Mouse (Mus musculus): ENCODE measurements around the gene Sdhc. TPM values are rescaled to one million over a fixed set of nuclear protein-coding genes. Genes with fewer than 3 reads are reported as not detected.

Gene Sdhc
- total and polyA plus RNA-seq, 3 experiments = 87.5 to 205 (median 153) TPM

DNA sequence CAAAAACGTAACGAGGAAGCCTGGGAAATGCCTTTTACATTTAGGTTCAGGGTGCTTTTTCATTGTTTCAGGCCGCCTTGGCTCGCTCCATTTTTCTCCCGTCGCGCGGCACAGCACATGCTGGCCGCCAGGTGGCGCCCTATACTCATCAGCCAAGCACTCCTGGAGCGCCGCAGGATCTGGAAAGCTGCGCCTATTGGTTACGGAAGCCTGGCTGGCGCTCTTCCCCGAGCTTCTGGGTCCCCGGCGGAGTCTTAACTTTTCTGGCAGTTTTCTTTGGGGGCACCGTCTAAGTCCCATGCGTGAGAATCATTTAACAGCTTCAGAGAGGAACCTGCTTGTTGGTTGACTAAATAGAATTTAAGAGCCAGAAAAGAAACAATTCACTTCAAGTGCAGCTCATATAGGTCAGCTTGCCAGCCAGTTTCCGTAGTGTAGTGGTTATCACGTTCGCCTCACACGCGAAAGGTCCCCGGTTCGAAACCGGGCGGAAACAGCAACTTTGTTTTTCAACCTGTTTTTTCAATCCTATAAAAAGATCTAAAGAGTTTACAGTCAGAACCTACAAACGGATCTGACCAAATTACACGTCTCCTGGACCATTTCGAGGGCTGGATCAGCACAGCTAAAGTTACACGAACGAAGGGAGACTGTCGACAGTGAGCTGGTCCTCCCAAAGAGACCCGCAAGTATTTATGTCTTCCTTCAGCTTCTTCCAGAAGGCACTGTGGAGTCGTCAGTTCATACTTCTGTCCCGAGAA is 39.2 kb downstream of the Sdhc start (continued):
- TF ChIP-seq IRF4 (IDR thresholded peaks at IDR 0.05; ENCODE audit: low read depth, low read length) (peak; percentile 37; the same call in 1 of the 2 replicates), RAD21 (IDR thresholded peaks at IDR 0.05; ENCODE audit: low read depth, low read length) (peak; percentile 80), ELF1 (IDR thresholded peaks at IDR 0.05; ENCODE audit: low read depth, low read length) (peak; percentile 96), CHD1 (IDR thresholded peaks at IDR 0.05; ENCODE audit: low read depth, low read length) (no peak), MAX (IDR thresholded peaks at IDR 0.05; ENCODE audit: low read length) (peak; percentile 85)

DNA sequence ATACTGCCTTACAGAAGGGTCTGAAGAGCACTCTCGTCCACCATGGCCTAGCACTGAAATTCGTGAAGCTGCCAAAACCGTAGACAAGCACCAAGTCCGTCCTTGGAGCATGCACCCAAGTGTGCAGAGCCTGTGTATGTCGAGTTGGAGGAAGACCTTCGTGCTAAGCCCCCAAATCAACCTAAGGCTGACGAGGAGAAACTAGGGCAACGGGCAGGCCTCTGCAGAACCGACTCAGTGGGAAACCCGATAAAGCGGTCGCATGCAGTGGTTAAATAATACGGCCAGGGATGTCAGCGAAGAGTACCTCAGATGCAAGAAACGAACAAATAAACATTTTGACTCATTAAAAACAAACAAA is 39.8 kb downstream of the Sdhc start:
- TF ChIP-seq CHD1 (IDR thresholded peaks at IDR 0.05; ENCODE audit: low read depth, low read length) (0 out of 2 replicates have a peak, but pooled peaks have one; percentile 52), ZMIZ1 (IDR thresholded peaks at IDR 0.05; ENCODE audit: low read depth, low read length) (no peak), UBTF (IDR thresholded peaks at IDR 0.05; ENCODE audit: low read depth, low read length) (no peak)
- no peak overlapping the region for H3K9ac ChIP-seq (ENCODE audit: insufficient read depth, low read depth)

DNA sequence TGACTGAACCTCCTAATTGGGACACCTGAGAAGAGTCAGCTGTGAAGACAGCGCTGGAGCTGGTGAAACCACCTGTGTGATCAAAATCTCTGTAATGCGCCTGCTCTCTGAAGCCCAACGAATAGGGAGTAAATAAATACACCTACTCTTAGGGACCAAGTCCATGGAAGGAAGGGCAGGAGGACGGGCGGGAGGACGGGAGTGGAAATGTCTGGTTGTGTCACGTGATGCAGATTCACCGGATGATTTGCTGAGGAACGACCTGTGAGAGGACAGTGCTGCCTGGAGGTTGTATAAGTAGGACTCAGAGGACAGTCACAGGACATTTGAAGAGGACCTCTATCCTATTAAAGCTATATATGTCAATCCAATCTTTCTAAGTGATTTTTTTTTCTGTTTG is 40.8 kb downstream of the Sdhc start:
- Histone ChIP-seq H3K9ac (ENCODE audit: insufficient read depth, low read depth) (no peak overlapping the region), H3K36me3 (replicated peaks in 1 of 2; ENCODE audit: control insufficient read depth in 1 of 2, insufficient read depth in 1 of 2, low read length in 1 of 2) (no peaks in the 10 kb centered on the region), H3K27me3 (replicated peaks) (no peaks in the 10 kb centered on the region), H3K4me2 (ENCODE audit: insufficient read depth, low read depth, poor library complexity, severe bottlenecking) (no peak overlapping the region), H3K9me3 (replicated peaks; ENCODE audit: low read length) (no peaks in the 10 kb centered on the region), H3K4me1 (ENCODE audit: control insufficient read depth in 1 of 2, insufficient read depth in 2 of 2) (peaks cover 6 to 17% of the 10 kb centered on the region in 2 experiments), H3K79me2 (replicated peaks; ENCODE audit: control insufficient read depth, extremely low read depth, insufficient read depth, poor library complexity, severe bottlenecking) (no peaks in the 10 kb centered on the region), H3K4me3 (replicated peaks in 1 of 3; ENCODE audit: low read depth in 2 of 3, low read length in 2 of 3, poor library complexity in 1 of 3) (no peak overlapping the region), H3K27ac (ENCODE audit: insufficient read depth, low read depth) (no peak overlapping the region)
- no peak for DNase-seq (ENCODE audit: extremely low read depth)
- dilution Hi-C loops (cut with MboI; ENCODE audit: extremely low pct_ligation_motif_present, extremely low pct_unique_long_range_greater_than_20kb, low sequenced_read_pairs) = no loop called here
- TF ChIP-seq CHD2 (IDR thresholded peaks at IDR 0.05; ENCODE audit: low read length) (no peak), JUND (conservative IDR thresholded peaks at IDR 0.05; ENCODE audit: low read depth, low read length) (no peak), TBP (conservative IDR thresholded peaks at IDR 0.05; ENCODE audit: low read depth, low read length) (no peak), CTCF (conservative IDR thresholded peaks at IDR 0.05 in 1 of 2, IDR thresholded peaks at IDR 0.05 in 1 of 2; ENCODE audit: low read depth in 2 of 2, low read length in 2 of 2) (no peak), RAD21 (IDR thresholded peaks at IDR 0.05; ENCODE audit: low read depth, low read length) (no peak), ETS1 (conservative IDR thresholded peaks at IDR 0.05; ENCODE audit: low read depth, low read length) (no peak), HCFC1 (IDR thresholded peaks at IDR 0.05; ENCODE audit: low read depth, low read length) (no peak), ZNF384 (IDR thresholded peaks at IDR 0.05; ENCODE audit: low read depth, low read length) (no peak), EP300 (IDR thresholded peaks at IDR 0.05; ENCODE audit: low read length) (no peak), ZKSCAN1 (IDR thresholded peaks at IDR 0.05; ENCODE audit: borderline replicate concordance, low read depth, low read length) (no peak), UBTF (IDR thresholded peaks at IDR 0.05; ENCODE audit: low read depth, low read length) (no peak), MAZ (IDR thresholded peaks at IDR 0.05; ENCODE audit: low read depth, low read length) (no peak)
- in situ Hi-C loops (cut with MboI; ENCODE audit: low pct_ligation_motif_present, low pct_unique_long_range_greater_than_20kb, low sequenced_read_pairs) = loop anchor here (5.0 to 10.0 kb wide), 3 partner anchors 113 to 365 kb away; partner anchors contain the start of gene Tomm40l

More for the DNA sequence above, 39.8 kb downstream of the Sdhc start:
- dilution Hi-C loops (cut with MboI; ENCODE audit: extremely low pct_ligation_motif_present, extremely low pct_unique_long_range_greater_than_20kb, low sequenced_read_pairs) = no loop called here
- no peaks in the 10 kb centered on the region for H3K9me3 ChIP-seq (replicated peaks; ENCODE audit: low read length)
- H3K79me2 ChIP-seq (replicated peaks; ENCODE audit: control insufficient read depth, extremely low read depth, insufficient read depth, poor library complexity, severe bottlenecking) = no peaks in the 10 kb centered on the region
- no peak for DNase-seq (ENCODE audit: extremely low read depth)
- H3K36me3 ChIP-seq (replicated peaks in 1 of 2; ENCODE audit: control insufficient read depth in 1 of 2, insufficient read depth in 1 of 2, low read length in 1 of 2) = no peaks in the 10 kb centered on the region
- peaks cover 6 to 17% of the 10 kb centered on the region in 2 experiments for H3K4me1 ChIP-seq (ENCODE audit: control insufficient read depth in 1 of 2, insufficient read depth in 2 of 2)
- no peak overlapping the region for H3K4me2 ChIP-seq (ENCODE audit: insufficient read depth, low read depth, poor library complexity, severe bottlenecking)
- no peaks in the 10 kb centered on the region for H3K27me3 ChIP-seq (replicated peaks)
- in situ Hi-C loops (cut with MboI; ENCODE audit: low pct_ligation_motif_present, low pct_unique_long_range_greater_than_20kb, low sequenced_read_pairs) = loop anchor here (5.0 kb wide), 2 partner anchors 112 to 213 kb away; partner anchors contain the start of gene Tomm40l
- peak overlapping the region in 2 of 3 experiments; percentile 53 to 64 for H3K4me3 ChIP-seq (replicated peaks in 1 of 3; ENCODE audit: low read depth in 2 of 3, low read length in 2 of 3, poor library complexity in 1 of 3)
- no peak overlapping the region for H3K27ac ChIP-seq (ENCODE audit: insufficient read depth, low read depth)

All from CH12.LX (cell line).